Mouse (Mus musculus): ENCODE results near the gene Il3. TPM values are rescaled to one million over a fixed set of nuclear protein-coding genes. Genes with fewer than 3 reads are reported as not detected.

The Il3 gene
- polyA plus RNA-seq, 1 experiment from 2014 or later = not detected

GRCm38 (mm10) chr11:54219191-54219590 is 47.9 kb downstream of the Il3 start:
- ChIA-PET POLR2A (no interaction called here), CTCF (no interaction called here)
- ATAC-seq (no peak), DNase-seq (ENCODE audit: low read depth, low spot score) (no peak)
- in situ Hi-C loops (cut with MboI; ENCODE audit: low pct_unique_long_range_greater_than_20kb) = loop anchor here (5.0 to 10.0 kb wide), 2 partner anchors 33 to 64 kb away; no protein-coding TSS in a partner anchor
- H3K27me3 ChIP-seq = no peaks in the 10 kb centered on the region
- TF ChIP-seq CTCF (IDR thresholded peaks at IDR 0.05) = no peak

- in situ Hi-C loops (cut with MboI; ENCODE audit: low pct_unique_long_range_greater_than_20kb) = loop anchor here (5.0 to 10.0 kb wide), 2 partner anchors 35 to 63 kb away; no protein-coding TSS in a partner anchor
- ATAC-seq = no peak
- ChIA-PET POLR2A (no interaction called here), CTCF (interaction anchor here (1.4 kb wide), 1 partner anchor 10 kb away, joined by 3 read pairs; no protein-coding TSS in a partner anchor)
- H3K27me3 ChIP-seq = no peaks in the 10 kb centered on the region
- DNase-seq (ENCODE audit: low read depth, low spot score) = no peak
- TF ChIP-seq CTCF (IDR thresholded peaks at IDR 0.05) = no peak
Observed at GRCm38 (mm10) chr11:54217384-54217783, 49.7 kb downstream of the Il3 start.

- no peaks in the 10 kb centered on the region for H3K27me3 ChIP-seq
- ChIA-PET CTCF (interaction anchor here (1.6 to 1.8 kb wide), 2 partner anchors 21 to 38 kb away, joined by 3 to 6 read pairs; no protein-coding TSS in a partner anchor), POLR2A (no interaction called here)
- DNase-seq (ENCODE audit: low read depth, low spot score) (no peak), ATAC-seq (no peak)
- TF ChIP-seq CTCF (IDR thresholded peaks at IDR 0.05) = no peak
- in situ Hi-C loops (cut with MboI; ENCODE audit: low pct_unique_long_range_greater_than_20kb) = loop anchor here (5.0 to 10.0 kb wide), 2 partner anchors 36 to 61 kb away; no protein-coding TSS in a partner anchor
Observed at GRCm38 (mm10) chr11:54216091-54216490, 51.0 kb downstream of the Il3 start.

Other genes with a start within 250 kb of the Il3 start
- 42.3 TPM for gene Slc22a4, start 239.2 kb downstream of the Il3 start, polyA plus RNA-seq (2021)
- gene Pdlim4, start 198.3 kb downstream of the Il3 start, polyA plus RNA-seq (2021) = 0.51 TPM
- gene P4ha2, start 167.2 kb downstream of the Il3 start, polyA plus RNA-seq (2021) = 66.8 TPM
- 0.17 TPM for gene Csf2, start 17.6 kb downstream of the Il3 start, polyA plus RNA-seq (2021)
- 0.42 TPM for gene Acsl6, start 36.5 kb upstream of the Il3 start, polyA plus RNA-seq (2021)
- not detected for gene Meikin, start 103.4 kb upstream of the Il3 start, polyA plus RNA-seq (2021)
- gene Fnip1, start 170.9 kb upstream of the Il3 start, polyA plus RNA-seq (2021) = 23.7 TPM